Mouse (Mus musculus): ENCODE measurements around the gene Sh3bgrl2.
A peak's percentile ranks its signal among the peaks of the same experiment; 100 is the strongest.

Gene Sh3bgrl2

DNA sequence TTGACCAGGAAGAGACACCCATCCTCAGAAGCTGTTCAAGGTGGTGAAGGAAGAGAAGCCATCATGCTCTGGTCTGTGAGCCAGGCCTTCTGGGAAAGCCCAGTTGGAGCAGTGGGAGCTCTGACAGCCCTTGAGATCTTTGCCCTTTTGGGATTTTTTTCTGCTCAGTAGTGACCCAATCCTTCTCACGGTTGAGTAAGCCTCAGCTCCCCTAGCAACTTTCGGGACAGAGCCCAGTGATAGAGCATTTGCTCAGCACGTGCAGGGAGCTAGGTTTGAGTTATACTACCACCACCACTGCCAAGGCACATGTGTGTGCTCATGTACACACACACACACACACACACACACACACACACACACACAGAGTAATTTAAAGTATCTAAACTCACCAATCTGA lies 131.5 kb downstream of the Sh3bgrl2 start:
- DNase-seq (ENCODE audit: low spot score in 2 of 2), result no peak

DNA sequence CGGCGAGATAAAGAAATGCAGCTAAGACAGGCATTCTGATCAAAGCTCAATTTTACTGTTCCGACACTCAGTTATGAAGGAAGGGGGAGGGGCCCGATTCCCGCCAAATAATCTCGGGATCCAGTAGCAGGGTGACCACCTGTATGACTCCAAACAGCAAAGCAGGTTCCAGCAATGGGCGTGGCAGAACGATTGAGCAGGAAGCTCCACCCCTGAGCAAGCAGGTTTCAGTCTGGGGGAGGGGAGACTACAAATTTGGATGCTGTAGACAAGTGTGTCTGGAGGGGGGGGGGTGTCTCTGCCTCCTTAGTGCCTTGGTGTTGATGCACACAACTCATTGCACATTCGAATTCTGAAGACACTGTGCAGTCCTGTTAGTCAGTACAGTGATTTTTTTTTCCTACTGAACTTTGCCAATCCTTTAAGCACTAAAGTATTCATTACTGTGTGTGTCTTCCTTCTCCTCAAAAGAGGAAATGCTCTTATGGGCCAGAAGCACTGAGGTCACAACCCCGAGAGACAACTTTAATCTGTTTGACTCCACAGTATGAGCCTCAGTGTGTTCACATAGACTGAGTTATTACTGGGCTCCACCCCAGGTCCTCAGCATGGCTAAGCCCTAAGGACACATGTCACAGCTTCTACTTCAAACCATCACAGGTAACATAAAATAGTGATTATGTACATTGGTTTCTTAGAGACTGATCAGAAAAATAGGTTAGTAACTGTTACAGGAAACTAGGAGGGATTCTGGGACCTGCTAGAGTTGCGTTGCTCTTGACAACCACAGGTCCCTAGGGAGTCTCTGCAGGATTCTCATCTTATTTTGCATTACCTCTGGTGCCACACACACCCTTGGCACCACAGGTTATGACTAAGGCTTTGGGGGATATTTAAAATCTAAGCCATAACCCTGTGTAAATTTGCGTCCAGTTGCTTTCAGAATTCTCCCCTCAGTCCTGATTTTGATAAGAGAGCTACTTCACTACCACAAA lies 133.8 kb downstream of the Sh3bgrl2 start:
- no peak for DNase-seq (ENCODE audit: low spot score in 2 of 2)

DNA sequence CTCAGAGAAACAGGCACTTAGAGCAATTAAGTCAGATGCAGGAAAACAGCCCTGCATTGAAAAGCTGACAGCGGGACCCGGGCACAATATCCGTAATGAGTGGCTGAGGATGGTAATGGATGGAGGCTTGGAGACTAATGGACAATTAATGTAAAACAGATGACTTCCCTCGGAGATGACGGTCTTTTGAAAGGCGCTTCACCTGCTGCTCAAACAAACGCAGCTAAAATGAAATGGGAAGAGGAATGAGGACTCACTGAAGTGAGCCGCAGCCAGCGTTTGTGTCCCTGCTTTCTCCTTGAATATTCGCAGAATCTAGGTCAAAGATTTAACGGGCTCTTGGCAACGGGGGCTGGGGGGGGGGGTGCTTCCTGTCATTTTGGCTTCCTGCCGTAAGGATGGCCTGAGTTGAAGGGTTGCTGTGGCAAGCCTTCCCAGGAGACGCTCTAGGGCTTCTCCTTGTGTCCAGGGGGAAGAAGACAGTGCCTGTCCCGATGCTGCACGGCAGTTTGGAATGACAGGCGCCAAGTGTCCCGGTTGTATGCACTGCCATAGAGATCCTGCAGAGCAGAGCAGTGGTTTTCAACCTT lies 138.5 kb downstream of the Sh3bgrl2 start:
- DNase-seq (ENCODE audit: low spot score in 2 of 2), result peak in 1 of 2 experiments; percentile 39

DNA sequence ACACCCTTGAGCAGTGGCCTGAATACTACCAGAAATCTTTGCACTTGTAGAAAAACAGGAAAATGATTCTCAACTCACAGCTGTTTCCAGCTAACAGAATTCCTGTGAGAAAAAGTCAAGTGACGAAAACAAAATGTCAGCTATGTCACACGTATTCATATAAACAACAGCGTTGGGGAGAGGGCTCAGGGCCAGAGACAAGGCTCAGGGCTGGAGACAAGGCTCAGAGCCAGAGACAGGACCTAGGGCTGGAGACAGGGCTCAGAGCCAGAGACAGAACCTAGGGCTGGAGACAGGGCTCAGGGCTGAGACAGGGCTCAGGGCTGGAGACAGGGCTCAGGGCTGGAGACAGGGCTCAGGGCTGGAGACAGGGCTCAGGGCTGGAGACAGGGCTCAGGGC lies 139.8 kb downstream of the Sh3bgrl2 start:
- DNase-seq (ENCODE audit: low spot score in 2 of 2), result no peak

All from right cerebral cortex, adult 2 months (tissue).